Mouse (Mus musculus): ENCODE results near the gene Hyal2. TPM values are rescaled to one million over a fixed set of nuclear protein-coding genes. Genes with fewer than 3 reads are reported as not detected.

Hyal2 gene
- polyA plus RNA-seq, 1 experiment = 213 TPM

DNA sequence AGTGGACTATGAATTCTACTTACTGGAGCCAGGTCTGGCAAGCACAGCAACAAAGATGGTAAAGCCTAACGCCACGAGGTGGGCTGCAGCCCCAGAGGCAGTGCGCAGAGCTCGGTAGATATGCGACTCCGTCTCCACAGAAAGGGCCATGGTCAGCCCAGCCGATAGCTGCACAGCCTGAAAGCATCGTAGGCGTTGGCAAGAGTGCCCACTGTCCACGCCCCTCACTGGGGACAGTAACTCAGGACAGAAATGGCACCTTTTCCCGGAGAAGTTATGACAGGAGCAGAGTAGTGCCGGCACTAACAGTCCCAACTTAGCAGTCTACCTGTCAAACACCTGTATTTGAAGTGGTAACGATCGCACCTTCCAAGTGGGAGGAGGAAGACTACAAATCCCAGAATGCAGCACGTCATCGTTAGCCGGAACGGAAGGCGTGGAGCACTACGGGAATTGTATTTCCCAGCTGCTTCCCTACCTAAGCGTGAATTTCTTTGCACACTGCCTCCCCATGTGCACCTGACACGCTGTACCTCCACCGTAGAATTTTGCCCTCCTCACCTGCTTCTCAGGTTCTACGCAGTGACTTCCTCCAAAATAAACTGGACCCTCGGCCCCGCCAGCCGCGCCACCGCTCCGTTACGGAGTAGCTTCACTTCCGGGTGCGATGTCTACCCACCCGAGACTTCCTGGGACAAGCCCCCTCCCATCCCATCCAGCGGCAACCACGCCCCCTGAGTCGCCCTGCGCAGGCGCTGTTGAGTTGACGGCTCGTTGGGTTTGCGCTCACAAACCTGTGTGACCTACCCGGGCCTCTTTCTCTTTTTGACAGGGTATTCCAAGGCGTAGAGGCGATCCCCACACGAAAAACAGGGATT, 26.0 kb upstream of the Hyal2 start, which contains the start of the genes Cyb561d2 and Nprl2:
Gene Cyb561d2, minus strand, starts transcription at position 720 of the 878 bp plus-strand sequence.
Gene Nprl2, plus strand, starts transcription at position 753 of the 878 bp plus-strand sequence.
- Histone ChIP-seq H3K4me3 (ENCODE audit: low read depth, low read length) (peak within 1 kb of the TSS; percentile 76), H3K36me3 (ENCODE audit: control insufficient read depth, insufficient read depth, low read length) (peaks cover 31% of the 10 kb centered on the region), H3K4me1 (ENCODE audit: control insufficient read depth, insufficient read depth, insufficient read length, low read length) (peaks cover 8% of the 10 kb centered on the region), H3K27me3 (ENCODE audit: control insufficient read depth, insufficient read depth, low read length) (no peaks in the 10 kb centered on the region), H3K27ac (ENCODE audit: insufficient read depth, low read depth, low read length) (peak within 1 kb of the TSS; percentile 41)
- under 1% methylated on average over 46 of the region's 46 CpGs for WGBS
- TF ChIP-seq POLR2A (IDR thresholded peaks at IDR 0.05; ENCODE audit: low read depth, low read length) (0 out of 2 replicates have a peak, but pooled peaks have one; percentile 10), CTCF (IDR thresholded peaks at IDR 0.05; ENCODE audit: extremely low read depth, insufficient read length, insufficient replicate concordance, low read depth, low read length) (no peak)

GRCm38 (mm10) chr9:107542352-107542686, 25.4 kb upstream of the Hyal2 start:
- no peak overlapping the region for H3K27ac ChIP-seq (ENCODE audit: insufficient read depth, low read depth, low read length)
- no peaks in the 10 kb centered on the region for H3K27me3 ChIP-seq (ENCODE audit: control insufficient read depth, insufficient read depth, low read length)
- under 1% methylated on average over 11 of the region's 11 CpGs for WGBS
- peaks cover 12% of the 10 kb centered on the region for H3K4me1 ChIP-seq (ENCODE audit: control insufficient read depth, insufficient read depth, insufficient read length, low read length)
- peaks cover 31% of the 10 kb centered on the region for H3K36me3 ChIP-seq (ENCODE audit: control insufficient read depth, insufficient read depth, low read length)
- peak overlapping the region; percentile 76 for H3K4me3 ChIP-seq (ENCODE audit: low read depth, low read length)
- TF ChIP-seq POLR2A (IDR thresholded peaks at IDR 0.05; ENCODE audit: low read depth, low read length) = no peak

- no peak overlapping the region for H3K27ac ChIP-seq (ENCODE audit: insufficient read depth, low read depth, low read length)
- no peaks in the 10 kb centered on the region for H3K27me3 ChIP-seq (ENCODE audit: control insufficient read depth, insufficient read depth, low read length)
- peaks cover 15% of the 10 kb centered on the region for H3K4me1 ChIP-seq (ENCODE audit: control insufficient read depth, insufficient read depth, insufficient read length, low read length)
- no peak overlapping the region for H3K4me3 ChIP-seq (ENCODE audit: low read depth, low read length)
- 45% methylated on average over 8 of the region's 8 CpGs for WGBS
- H3K36me3 ChIP-seq (ENCODE audit: control insufficient read depth, insufficient read depth, low read length) = peaks cover 29% of the 10 kb centered on the region
- TF ChIP-seq CTCF (IDR thresholded peaks at IDR 0.05; ENCODE audit: extremely low read depth, insufficient read length, insufficient replicate concordance, low read depth, low read length) (no peak), POLR2A (IDR thresholded peaks at IDR 0.05; ENCODE audit: low read depth, low read length) (no peak)
Measured at GRCm38 (mm10) chr9:107542721-107543120, 25.0 kb upstream of the Hyal2 start.

- Histone ChIP-seq H3K4me3 (ENCODE audit: low read depth, low read length) (no peak overlapping the region), H3K27ac (ENCODE audit: insufficient read depth, low read depth, low read length) (no peak overlapping the region), H3K36me3 (ENCODE audit: control insufficient read depth, insufficient read depth, low read length) (peaks cover 23% of the 10 kb centered on the region), H3K27me3 (ENCODE audit: control insufficient read depth, insufficient read depth, low read length) (no peaks in the 10 kb centered on the region), H3K4me1 (ENCODE audit: control insufficient read depth, insufficient read depth, insufficient read length, low read length) (peaks cover 15% of the 10 kb centered on the region)
- WGBS = 85% methylated on average over 11 of the region's 11 CpGs
- TF ChIP-seq CTCF (IDR thresholded peaks at IDR 0.05; ENCODE audit: extremely low read depth, insufficient read length, insufficient replicate concordance, low read depth, low read length) (no peak), POLR2A (IDR thresholded peaks at IDR 0.05; ENCODE audit: low read depth, low read length) (no peak)
Measured at GRCm38 (mm10) chr9:107543299-107543698, 24.4 kb upstream of the Hyal2 start.

DNA sequence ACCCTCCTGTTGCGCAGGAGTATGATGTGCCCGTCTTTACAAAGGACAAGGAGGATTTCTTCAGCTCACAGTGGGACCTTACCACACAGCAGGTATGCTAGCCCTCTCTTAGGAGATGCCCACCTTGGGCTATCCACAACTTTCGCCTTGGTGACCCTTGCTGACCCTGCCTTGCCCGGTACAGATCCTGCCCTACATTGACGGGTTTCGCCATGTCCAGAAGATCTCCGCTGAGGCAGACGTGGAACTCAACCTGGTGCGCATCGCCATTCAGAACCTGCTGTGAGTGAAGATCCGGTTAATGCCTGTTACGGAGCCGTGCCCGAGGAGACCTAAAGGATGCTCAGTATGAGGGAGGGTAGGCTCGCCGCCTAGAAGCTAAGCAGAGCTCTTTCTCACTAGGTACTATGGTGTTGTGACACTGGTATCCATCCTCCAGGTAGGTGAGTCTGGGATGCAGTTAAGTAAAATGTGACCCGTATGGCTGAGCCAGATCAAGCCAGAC, 23.5 kb upstream of the Hyal2 start:
- peaks cover 15% of the 10 kb centered on the region for H3K4me1 ChIP-seq (ENCODE audit: control insufficient read depth, insufficient read depth, insufficient read length, low read length)
- H3K27ac ChIP-seq (ENCODE audit: insufficient read depth, low read depth, low read length) = no peak overlapping the region
- peaks cover 15% of the 10 kb centered on the region for H3K36me3 ChIP-seq (ENCODE audit: control insufficient read depth, insufficient read depth, low read length)
- TF ChIP-seq CTCF (IDR thresholded peaks at IDR 0.05; ENCODE audit: extremely low read depth, insufficient read length, insufficient replicate concordance, low read depth, low read length) (no peak), POLR2A (IDR thresholded peaks at IDR 0.05; ENCODE audit: low read depth, low read length) (no peak)
- H3K27me3 ChIP-seq (ENCODE audit: control insufficient read depth, insufficient read depth, low read length) = no peaks in the 10 kb centered on the region
- H3K4me3 ChIP-seq (ENCODE audit: low read depth, low read length) = no peak overlapping the region
- WGBS = 97% methylated on average over 17 of the region's 17 CpGs

DNA sequence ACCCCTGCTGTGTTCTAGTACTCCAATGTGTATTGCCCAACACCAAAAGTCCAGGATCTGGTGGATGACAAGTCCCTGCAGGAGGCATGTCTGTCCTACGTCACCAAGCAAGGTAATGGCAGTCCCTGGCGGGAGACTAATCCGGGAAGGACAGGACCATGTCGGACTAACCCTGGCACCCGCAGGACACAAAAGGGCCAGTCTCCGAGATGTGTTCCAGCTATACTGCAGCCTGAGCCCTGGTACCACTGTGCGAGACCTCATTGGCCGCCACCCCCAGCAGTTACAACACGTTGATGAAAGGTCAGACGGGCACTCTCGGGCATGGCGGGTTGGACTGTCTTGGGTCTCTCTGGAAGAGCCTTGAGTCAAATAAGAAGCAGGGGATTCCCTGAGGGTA, 23.0 kb upstream of the Hyal2 start:
- 90% methylated on average over 12 of the region's 12 CpGs for WGBS
- Histone ChIP-seq H3K36me3 (ENCODE audit: control insufficient read depth, insufficient read depth, low read length) (peaks cover 10% of the 10 kb centered on the region; the same call in 1 of the 2 replicates), H3K4me1 (ENCODE audit: control insufficient read depth, insufficient read depth, insufficient read length, low read length) (peaks cover 15% of the 10 kb centered on the region), H3K27me3 (ENCODE audit: control insufficient read depth, insufficient read depth, low read length) (no peaks in the 10 kb centered on the region), H3K27ac (ENCODE audit: insufficient read depth, low read depth, low read length) (no peak overlapping the region), H3K4me3 (ENCODE audit: low read depth, low read length) (no peak overlapping the region)
- TF ChIP-seq CTCF (IDR thresholded peaks at IDR 0.05; ENCODE audit: extremely low read depth, insufficient read length, insufficient replicate concordance, low read depth, low read length) = no peak
- TF ChIP-seq POLR2A (IDR thresholded peaks at IDR 0.05; ENCODE audit: low read depth, low read length) = no peak

GRCm38 (mm10) chr9:107545199-107545598, 22.5 kb upstream of the Hyal2 start:
- H3K36me3 ChIP-seq (ENCODE audit: control insufficient read depth, insufficient read depth, low read length) = peaks cover 8% of the 10 kb centered on the region; the same call in 1 of the 2 replicates
- no peak overlapping the region for H3K27ac ChIP-seq (ENCODE audit: insufficient read depth, low read depth, low read length)
- 89% methylated on average over 10 of the region's 10 CpGs for WGBS
- H3K27me3 ChIP-seq (ENCODE audit: control insufficient read depth, insufficient read depth, low read length) = no peaks in the 10 kb centered on the region
- TF ChIP-seq POLR2A (IDR thresholded peaks at IDR 0.05; ENCODE audit: low read depth, low read length) = no peak
- no peak for TF ChIP-seq CTCF (IDR thresholded peaks at IDR 0.05; ENCODE audit: extremely low read depth, insufficient read length, insufficient replicate concordance, low read depth, low read length)
- H3K4me3 ChIP-seq (ENCODE audit: low read depth, low read length) = no peak overlapping the region
- H3K4me1 ChIP-seq (ENCODE audit: control insufficient read depth, insufficient read depth, insufficient read length, low read length) = peaks cover 15% of the 10 kb centered on the region
